Mouse (Mus musculus) embryonic facial prominence, embryonic 12.5 days (tissue): ENCODE measurements around the gene Tagln2. TPM values are rescaled to one million over a fixed set of nuclear protein-coding genes. Genes with fewer than 3 reads are reported as not detected.

Experiments used
- ATAC-seq: fragments of 200-750 bp; cut with Nextera tagmentation; 2 replicates; pipeline ENCODE4 v1.8.0; 2017; ENCODE audit not compliant: insufficient number of reproducible peaks, insufficient read depth, low FRiP score, low TSS enrichment
- H3K27ac ChIP-seq: fragments of 300-500 bp; sonication (generic); 2 replicates; pipeline ENCODE4 v1.5.1; 2016; ENCODE audit warnings: mild to moderate bottlenecking
- H3K27me3 ChIP-seq: fragments of 300-500 bp; sonication (generic); 2 replicates; pipeline ENCODE4 v1.6.1; 2016; ENCODE audit warnings: mild to moderate bottlenecking, moderate library complexity
- H3K36me3 ChIP-seq: fragments of 300-500 bp; sonication (generic); 2 replicates; pipeline ENCODE4 v1.6.1; 2016; ENCODE audit warnings: mild to moderate bottlenecking
- H3K4me1 ChIP-seq: fragments of 300-500 bp; sonication (generic); 2 replicates; pipeline ENCODE4 v1.6.1; 2016
- H3K4me2 ChIP-seq: fragments of 300-500 bp; sonication (generic); replicated peaks from 2 replicates; pipeline ENCODE4 v1.6.1; 2016; ENCODE audit warnings: mild to moderate bottlenecking, moderate library complexity
- H3K4me3 ChIP-seq: fragments of 300-500 bp; sonication (generic); 2 replicates; pipeline ENCODE4 v1.5.1; 2016; ENCODE audit warnings: mild to moderate bottlenecking
- H3K9ac ChIP-seq: fragments of 300-500 bp; sonication (generic); 2 replicates; pipeline ENCODE4 v1.6.1; 2016; ENCODE audit warnings: mild to moderate bottlenecking, moderate library complexity
- H3K9me3 ChIP-seq: fragments of 300-500 bp; sonication (generic); 2 replicates; pipeline ENCODE4 v1.6.1; 2016; ENCODE audit warnings: mild to moderate bottlenecking, moderate library complexity
- WGBS: fragments of 180-500 bp; shearing (Covaris S2); methylation state at CpG from one replicate; pipeline ENCODE4 v1.1.7; 2016; 5-methylcytosine and 5-hydroxymethylcytosine counted together
- polyA plus RNA-seq: library from polyadenylated mRNA; unstranded; fragments of >200 nt; fragmentation: Nextera tagmentation; extraction: Ambion mirVana; gene quantifications from 2 replicates; pipeline ENCODE4 v1.2.1, GENCODE M21; 2016

Tagln2 gene
- polyA plus RNA-seq, 1 experiment from 2014 or later, result 80.4 TPM

- peak within 1 kb of the TSS; percentile 68 for H3K9ac ChIP-seq
- H3K4me1 ChIP-seq, result peaks cover 42% of the 10 kb centered on the region
- peak within 1 kb of the TSS; percentile 86 for H3K4me2 ChIP-seq
- no peaks in the 10 kb centered on the region for H3K9me3 ChIP-seq
- peak within 1 kb of the TSS; percentile 68 for H3K4me3 ChIP-seq
- ATAC-seq, result peak; percentile 93
- peak within 1 kb of the TSS; percentile 73 for H3K27ac ChIP-seq
- peaks cover 3% of the 10 kb centered on the region; the same call in 1 of the 2 replicates for H3K36me3 ChIP-seq
- H3K27me3 ChIP-seq, result no peaks in the 10 kb centered on the region
- WGBS, result under 1% methylated on average over 38 of the region's 38 CpGs
These were observed 18.1 kb upstream of the Tagln2 start, which contains the start of gene Igsf9 for GRCm38 (mm10) chr1:172481540-172482280. TSS of gene Igsf9 (plus strand) at chr1:172481788.

DNA sequence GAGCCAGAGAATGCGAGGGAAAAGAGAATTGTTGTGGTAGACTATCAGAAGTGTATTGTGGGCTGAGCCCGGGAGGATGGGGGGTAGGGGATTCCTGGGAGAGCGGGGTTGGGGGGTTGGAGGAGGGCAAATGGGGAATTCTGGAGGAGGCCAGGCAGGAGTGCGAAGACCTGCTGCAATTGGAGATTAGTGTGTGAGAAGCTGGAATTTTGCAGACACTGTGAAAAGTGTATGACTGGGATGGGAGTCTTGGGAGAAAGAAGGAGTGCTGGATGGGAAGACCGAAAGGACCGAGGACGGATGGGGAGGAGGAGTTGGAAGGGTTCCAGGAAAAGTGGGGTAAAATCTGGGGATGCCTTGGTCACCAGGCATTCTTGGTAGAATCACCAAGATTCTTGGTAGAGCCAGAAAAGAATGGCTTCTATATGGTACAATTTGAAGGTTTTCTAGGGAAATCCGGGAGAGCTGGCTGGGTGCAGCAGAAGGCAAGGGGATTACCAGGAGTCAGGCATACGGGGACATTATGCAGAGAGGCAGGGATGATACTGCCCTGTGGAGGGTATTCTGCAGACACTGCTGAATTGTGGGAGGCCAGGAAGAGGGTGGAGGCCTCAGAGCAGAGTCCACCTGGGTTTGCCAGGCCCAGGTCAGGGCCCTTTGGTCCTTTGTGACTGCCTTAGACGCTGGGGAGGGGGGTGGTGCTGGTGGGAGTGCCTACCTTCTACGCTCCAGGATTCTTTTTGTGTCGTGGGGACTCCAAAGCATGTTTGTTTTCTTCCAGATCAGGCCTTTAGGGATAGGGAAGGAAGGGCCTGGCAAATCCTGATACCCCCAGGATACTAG, 17.1 kb upstream of the Tagln2 start:
- H3K36me3 ChIP-seq, result peaks cover 3% of the 10 kb centered on the region; the same call in 1 of the 2 replicates
- peaks cover 48% of the 10 kb centered on the region for H3K4me1 ChIP-seq
- 2% methylated on average over 12 of the region's 12 CpGs for WGBS
- H3K9me3 ChIP-seq, result no peaks in the 10 kb centered on the region
- H3K9ac ChIP-seq, result peak overlapping the region; percentile 68
- no peaks in the 10 kb centered on the region for H3K27me3 ChIP-seq
- peak overlapping the region; percentile 86 for H3K4me2 ChIP-seq
- peak overlapping the region; percentile 68 for H3K4me3 ChIP-seq
- H3K27ac ChIP-seq, result peak overlapping the region; percentile 65
- no peak for ATAC-seq

DNA sequence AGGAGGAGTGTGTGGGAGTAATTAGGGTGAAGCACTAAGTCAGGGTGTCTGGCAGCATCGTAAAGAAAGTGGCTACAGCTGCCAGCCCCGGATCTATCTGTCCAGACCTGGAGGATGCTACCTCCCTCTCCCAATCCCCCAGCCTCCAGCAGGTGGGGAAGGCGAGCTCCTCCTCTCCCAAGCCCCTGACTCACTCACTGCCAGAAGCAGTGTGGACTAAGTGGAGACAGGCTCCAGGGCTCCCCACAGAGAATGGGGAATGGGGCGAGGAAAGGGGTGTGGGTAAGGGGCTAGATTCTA, 16.5 kb upstream of the Tagln2 start:
- ATAC-seq, result no peak
- Histone ChIP-seq H3K9ac (peak overlapping the region; percentile 68), H3K9me3 (no peaks in the 10 kb centered on the region), H3K4me1 (peaks cover 48% of the 10 kb centered on the region), H3K4me2 (peak overlapping the region; percentile 86), H3K27me3 (no peaks in the 10 kb centered on the region), H3K36me3 (peaks cover 6% of the 10 kb centered on the region; the same call in 1 of the 2 replicates), H3K27ac (peak overlapping the region; percentile 65; the same call in 1 of the 2 replicates), H3K4me3 (peak overlapping the region; percentile 68)
- WGBS, result 10% methylated on average over 4 of the region's 4 CpGs

DNA sequence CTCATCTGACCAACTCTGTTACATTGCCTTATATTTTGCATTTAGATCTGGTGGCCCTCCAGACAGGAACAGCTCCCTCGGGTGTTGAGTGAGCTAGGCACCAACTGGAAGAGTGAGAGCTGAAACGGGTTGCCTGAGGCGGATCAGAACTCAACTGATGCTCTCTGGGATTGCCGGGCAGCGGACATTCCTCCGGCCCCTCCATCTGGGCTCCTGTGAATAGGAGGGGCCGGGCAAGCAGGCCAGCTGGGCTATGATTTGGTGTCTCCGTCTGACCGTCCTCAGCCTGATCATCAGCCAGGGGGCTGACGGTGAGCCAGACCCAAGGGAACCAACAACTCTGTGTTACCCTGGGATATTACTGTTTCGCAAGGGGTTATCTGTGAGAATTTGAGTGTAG, 15.6 kb upstream of the Tagln2 start:
- Histone ChIP-seq H3K27ac (no peak overlapping the region), H3K4me3 (peak overlapping the region; percentile 68)
- ATAC-seq, result no peak

GRCm38 (mm10) chr1:172484671-172485070, 15.2 kb upstream of the Tagln2 start:
- H3K9me3 ChIP-seq, result no peaks in the 10 kb centered on the region
- no peaks in the 10 kb centered on the region for H3K27me3 ChIP-seq
- H3K27ac ChIP-seq, result no peak overlapping the region
- no peak for ATAC-seq
- H3K36me3 ChIP-seq, result peaks cover 15% of the 10 kb centered on the region; the same call in 1 of the 2 replicates
- H3K4me3 ChIP-seq, result peak overlapping the region; percentile 68
- peaks cover 48% of the 10 kb centered on the region for H3K4me1 ChIP-seq
- 52% methylated on average over 13 of the region's 13 CpGs for WGBS
- H3K9ac ChIP-seq, result 0 out of 2 replicates have a peak overlapping the region, but pooled peaks have one; percentile 6
- peak overlapping the region; percentile 86 for H3K4me2 ChIP-seq

More for the DNA sequence above, 15.6 kb upstream of the Tagln2 start:
- H3K27me3 ChIP-seq, result no peaks in the 10 kb centered on the region
- H3K9ac ChIP-seq, result 0 out of 2 replicates have a peak overlapping the region, but pooled peaks have one; percentile 6
- H3K4me1 ChIP-seq, result peaks cover 48% of the 10 kb centered on the region
- no peaks in the 10 kb centered on the region for H3K9me3 ChIP-seq
- peak overlapping the region; percentile 86 for H3K4me2 ChIP-seq
- WGBS, result 44% methylated on average over 11 of the region's 11 CpGs
- H3K36me3 ChIP-seq, result peaks cover 11% of the 10 kb centered on the region; the same call in 1 of the 2 replicates

GRCm38 (mm10) chr1:172485821-172486220, 14.0 kb upstream of the Tagln2 start:
- Histone ChIP-seq H3K4me3 (0 out of 2 replicates have a peak overlapping the region, but pooled peaks have one; percentile 9), H3K4me1 (peaks cover 53% of the 10 kb centered on the region), H3K9me3 (no peaks in the 10 kb centered on the region), H3K27ac (peak overlapping the region; percentile 24; the same call in 1 of the 2 replicates), H3K4me2 (peak overlapping the region; percentile 86), H3K27me3 (no peaks in the 10 kb centered on the region), H3K36me3 (peaks cover 15% of the 10 kb centered on the region; the same call in 1 of the 2 replicates), H3K9ac (no peak overlapping the region)
- 19% methylated on average over 6 of the region's 6 CpGs for WGBS
- no peak for ATAC-seq

- H3K4me2 ChIP-seq, result peak overlapping the region; percentile 86
- H3K27me3 ChIP-seq, result no peaks in the 10 kb centered on the region
- H3K36me3 ChIP-seq, result peaks cover 18% of the 10 kb centered on the region; the same call in 1 of the 2 replicates
- H3K9me3 ChIP-seq, result no peaks in the 10 kb centered on the region
- H3K4me3 ChIP-seq, result 0 out of 2 replicates have a peak overlapping the region, but pooled peaks have one; percentile 9
- H3K27ac ChIP-seq, result peak overlapping the region; percentile 24; the same call in 1 of the 2 replicates
- ATAC-seq, result no peak
- H3K9ac ChIP-seq, result no peak overlapping the region
- peaks cover 53% of the 10 kb centered on the region for H3K4me1 ChIP-seq
- WGBS, result 29% methylated on average over 4 of the region's 4 CpGs
These were observed 13.6 kb upstream of the Tagln2 start for GRCm38 (mm10) chr1:172486236-172486635.

DNA sequence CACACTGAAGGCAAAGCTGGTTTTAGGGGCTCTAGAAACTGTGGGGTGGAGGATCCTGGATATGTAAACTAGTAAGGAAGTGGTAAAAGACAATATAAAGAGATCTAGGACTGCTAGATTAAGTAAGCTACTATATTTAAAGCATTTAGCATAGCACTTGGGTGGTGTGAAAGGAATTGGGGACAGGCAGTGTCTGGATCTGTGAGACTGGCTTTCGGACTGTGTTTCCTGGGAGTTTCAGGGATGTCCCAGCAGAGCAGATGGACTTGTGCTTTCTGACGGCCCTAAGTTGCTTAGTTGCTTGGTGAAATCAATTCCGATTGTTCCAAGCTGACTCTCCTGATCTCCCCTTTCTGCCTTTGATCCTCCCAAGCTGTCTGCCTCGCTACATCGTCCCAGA, 13.2 kb upstream of the Tagln2 start:
- H3K9ac ChIP-seq, result no peak overlapping the region
- no peaks in the 10 kb centered on the region for H3K9me3 ChIP-seq
- 59% methylated on average over 5 of the region's 5 CpGs for WGBS
- peak overlapping the region; percentile 24; the same call in 1 of the 2 replicates for H3K27ac ChIP-seq
- H3K4me3 ChIP-seq, result 0 out of 2 replicates have a peak overlapping the region, but pooled peaks have one; percentile 9
- peaks cover 53% of the 10 kb centered on the region for H3K4me1 ChIP-seq
- no peaks in the 10 kb centered on the region for H3K27me3 ChIP-seq
- H3K36me3 ChIP-seq, result peaks cover 22% of the 10 kb centered on the region; the same call in 1 of the 2 replicates
- H3K4me2 ChIP-seq, result peak overlapping the region; percentile 86
- no peak for ATAC-seq

GRCm38 (mm10) chr1:172487859-172488258, 12.0 kb upstream of the Tagln2 start:
- Histone ChIP-seq H3K9ac (no peak overlapping the region), H3K4me3 (no peak overlapping the region), H3K4me1 (peaks cover 49% of the 10 kb centered on the region), H3K27ac (no peak overlapping the region), H3K36me3 (peaks cover 33% of the 10 kb centered on the region; the same call in 1 of the 2 replicates), H3K4me2 (no peak overlapping the region), H3K9me3 (no peaks in the 10 kb centered on the region), H3K27me3 (no peaks in the 10 kb centered on the region)
- 75% methylated on average over 4 of the region's 4 CpGs for WGBS
- ATAC-seq, result no peak

GRCm38 (mm10) chr1:172488831-172489230, 11.0 kb upstream of the Tagln2 start:
- Histone ChIP-seq H3K4me3 (no peak overlapping the region), H3K4me2 (no peak overlapping the region), H3K36me3 (peaks cover 42% of the 10 kb centered on the region), H3K9ac (no peak overlapping the region), H3K27ac (no peak overlapping the region), H3K4me1 (peaks cover 39% of the 10 kb centered on the region), H3K9me3 (no peaks in the 10 kb centered on the region), H3K27me3 (no peaks in the 10 kb centered on the region)
- ATAC-seq, result no peak
- WGBS, result 89% methylated on average over 7 of the region's 7 CpGs

- Histone ChIP-seq H3K27me3 (no peaks in the 10 kb centered on the region), H3K4me3 (no peak overlapping the region), H3K9ac (no peak overlapping the region), H3K27ac (no peak overlapping the region), H3K36me3 (peaks cover 48% of the 10 kb centered on the region), H3K9me3 (no peaks in the 10 kb centered on the region), H3K4me2 (peak overlapping the region; percentile 36; the same call in 1 of the 2 replicates), H3K4me1 (peaks cover 30% of the 10 kb centered on the region)
- ATAC-seq, result 0 out of 2 replicates have a peak, but pooled peaks have one; percentile 16
- WGBS, result 59% methylated on average over 12 of the region's 12 CpGs
These were observed 10.1 kb upstream of the Tagln2 start for GRCm38 (mm10) chr1:172489585-172490250.
